Comparison of ENCODE assay signal across 36 mouse cellular contexts in the genomic region with DNA sequence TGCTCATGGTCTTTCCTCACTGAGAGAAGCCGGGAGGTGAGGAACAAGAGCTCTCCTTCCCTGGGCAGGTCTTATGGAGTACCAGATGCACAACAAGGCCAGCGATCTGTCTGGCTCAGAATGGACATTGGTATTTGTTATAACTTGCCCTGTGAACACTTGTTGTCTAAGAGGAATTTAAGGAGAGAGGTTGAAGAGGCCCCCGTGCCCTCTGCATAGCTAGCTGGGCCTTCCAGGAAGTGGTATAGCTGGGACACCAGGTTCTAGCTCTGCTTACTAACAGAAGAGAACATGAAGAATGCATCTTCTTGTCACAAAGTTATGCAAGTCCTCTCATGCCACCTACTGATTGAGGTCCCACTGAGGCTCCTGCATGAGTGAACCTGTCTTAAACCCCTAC. TPM values are rescaled to one million over a fixed set of nuclear protein-coding genes. Genes with fewer than 3 reads are reported as not detected.
"Had no signal": no experiment of that assay in that cellular context is flagged by ENCODE, and none has a peak within 500 bp of the region (broad histone marks: within the 10 kb centered on the region; RNA-seq: fewer than 3 reads in every experiment).

No protein-coding gene starts in this region.

- H3K4me3 ChIP-seq: heart, embryonic 10.5 days; heart, embryonic 12.5 days; hindbrain, embryonic 10.5 days; hindbrain, embryonic 13.5 days; hindbrain, embryonic 15.5 days; kidney, embryonic 15.5 days; left cerebral cortex, adult 2 months; limb, embryonic 10.5 days; limb, embryonic 12.5 days had no signal

- H3K4me2 ChIP-seq: heart, embryonic 12.5 days; hindbrain, embryonic 13.5 days; hindbrain, embryonic 15.5 days; kidney, embryonic 15.5 days; limb, embryonic 12.5 days; liver, embryonic 11.5 days had no signal

- H3K4me1 ChIP-seq: hindbrain, embryonic 10.5 days had no signal

- H3K27me3 ChIP-seq: heart, embryonic 12.5 days; hindbrain, embryonic 13.5 days; hindbrain, embryonic 15.5 days; kidney, embryonic 15.5 days; limb, embryonic 12.5 days had no signal

- H3K27ac ChIP-seq: heart, embryonic 10.5 days; hindbrain, embryonic 10.5 days; hindbrain, embryonic 13.5 days; hindbrain, embryonic 15.5 days; hindbrain, postnatal 0 days; kidney, embryonic 15.5 days; kidney, postnatal 0 days; left cerebral cortex, adult 2 months; limb, embryonic 10.5 days; limb, embryonic 12.5 days had no signal

- H3K9ac ChIP-seq: heart, embryonic 12.5 days; hindbrain, embryonic 13.5 days; hindbrain, embryonic 15.5 days; kidney, embryonic 15.5 days; limb, embryonic 12.5 days had no signal

- DNase-seq: gastrocnemius, postnatal 25 days; heart, postnatal 4 days; kidney, adult 11 months; kidney, adult 2 months; kidney, adult 9 months; kidney, postnatal 14 days; kidney, postnatal 36 days; layer of hippocampus, adult 9-11 months; layer of hippocampus, postnatal 36 days; liver had no signal

- ATAC-seq: hindbrain, postnatal 0 days; intestine, embryonic 16.5 days had no signal

- H3K9me3 ChIP-seq: heart, embryonic 10.5 days; heart, embryonic 12.5 days; hindbrain, embryonic 10.5 days; hindbrain, embryonic 13.5 days; hindbrain, embryonic 15.5 days; kidney, embryonic 15.5 days; limb, embryonic 10.5 days; limb, embryonic 12.5 days had no signal

- H3K36me3 ChIP-seq: heart, embryonic 10.5 days; heart, embryonic 12.5 days; hindbrain, embryonic 10.5 days; hindbrain, embryonic 13.5 days; hindbrain, embryonic 15.5 days; kidney, embryonic 15.5 days; limb, embryonic 10.5 days; limb, embryonic 12.5 days had no signal

RNA-seq across cellular contexts. Expression of a gene that starts 44.2 kb away (rescaled TPM):
- total RNA-seq: gastrocnemius, adult 8-10 months; gastrocnemius, postnatal 25 days; granulocyte monocyte progenitor cell, adult 5-6 weeks; heart, adult 18-20 months; heart, adult 8-10 months; heart, postnatal 10 days; heart, postnatal 25 days; heart, postnatal 4 days; hindbrain, postnatal 0 days; layer of hippocampus, adult 18-20 months; layer of hippocampus, adult 8-10 months; layer of hippocampus, postnatal 14 days; layer of hippocampus, postnatal 36 days; left cerebral cortex, adult 2 months; left cerebral cortex, postnatal 14 days; left cerebral cortex, postnatal 36 days had no signal
- polyA plus RNA-seq: frontal cortex, adult 2 months; heart, embryonic 12.5 days; heart, embryonic 14.5 days; hindbrain, embryonic 10.5 days; hindbrain, embryonic 13.5 days; hindbrain, embryonic 15.5 days; hindbrain, postnatal 0 days; kidney, adult 2 months; limb, embryonic 12.5 days had no signal
